Comparison of ENCODE assay signal across 22 mouse cellular contexts in the genomic region with DNA sequence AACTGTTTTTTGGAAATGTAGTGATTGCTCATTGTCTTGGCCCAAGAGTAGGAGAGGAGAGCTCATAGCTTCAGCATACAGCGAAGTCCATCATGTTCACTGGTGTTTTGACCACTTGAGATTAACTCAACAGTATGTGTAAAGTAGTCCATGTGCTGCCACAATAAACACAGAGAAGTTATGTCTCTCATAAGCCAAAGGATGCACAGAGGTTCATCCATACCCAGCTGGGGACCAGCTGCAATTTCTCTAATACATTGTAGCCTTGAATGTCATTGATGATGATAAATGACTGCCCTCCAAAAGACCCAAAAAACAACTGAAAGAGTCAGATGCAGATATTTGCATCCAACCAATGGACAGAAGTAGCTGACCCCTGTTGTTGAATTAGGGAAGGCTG.
DNase-seq lines count a peak whose midpoint lies in the region; ATAC-seq and TF ChIP-seq lines count a peak whose summit lies in the region.
"Had no signal": no experiment of that assay in that cellular context is flagged by ENCODE, and none has a peak within 500 bp of the region (broad histone marks: within the 10 kb centered on the region; RNA-seq: fewer than 3 reads in every experiment).

No protein-coding gene starts in this region.

- no peaks in the 10 kb centered on the region for H3K4me1 ChIP-seq in hindbrain, embryonic 11.5 days (replicated peaks; ENCODE audit: control insufficient read depth, insufficient read depth, low read length)
- no peaks in the 10 kb centered on the region for H3K4me1 ChIP-seq in hindbrain, postnatal 0 days (ENCODE audit: insufficient read depth, low read length)
- H3K4me1 ChIP-seq in kidney, embryonic 16.5 days (ENCODE audit: insufficient read depth, low read length): no peaks in the 10 kb centered on the region
- H3K4me1 ChIP-seq in intestine, embryonic 16.5 days (ENCODE audit: control insufficient read depth, insufficient read depth, low read length): no peaks in the 10 kb centered on the region
- H3K4me1 ChIP-seq: embryonic facial prominence, embryonic 13.5 days; embryonic facial prominence, embryonic 15.5 days; forebrain, embryonic 10.5 days; forebrain, embryonic 12.5 days had no signal

- H3K36me3 ChIP-seq in hindbrain, embryonic 11.5 days (ENCODE audit: control insufficient read depth, insufficient read depth, low read length): no peaks in the 10 kb centered on the region
- H3K36me3 ChIP-seq in hindbrain, postnatal 0 days (ENCODE audit: insufficient read depth, low read length): no peaks in the 10 kb centered on the region
- H3K36me3 ChIP-seq in kidney, embryonic 16.5 days (ENCODE audit: insufficient read depth, low read length): no peaks in the 10 kb centered on the region
- H3K36me3 ChIP-seq in intestine, embryonic 16.5 days (ENCODE audit: control insufficient read depth, insufficient read depth, low read length): no peaks in the 10 kb centered on the region
- H3K36me3 ChIP-seq: embryonic facial prominence, embryonic 13.5 days; embryonic facial prominence, embryonic 15.5 days; forebrain, embryonic 10.5 days; forebrain, embryonic 12.5 days had no signal

- no peak for DNase-seq in hindbrain, embryonic 11.5 days (ENCODE audit: low spot score)
- no peak for DNase-seq in hindbrain, postnatal 0 days (ENCODE audit: low spot score)
- DNase-seq in kidney, postnatal 25 days: no peak
- DNase-seq: adrenal gland, adult 2 months; adrenal gland, postnatal 10 days; adrenal gland, postnatal 25 days; cerebellum, adult 11 months; cerebellum, adult 18-20 months; cerebellum, adult 8-10 months; cerebellum, adult 9-11 months; cerebellum, postnatal 14 days; cerebellum, postnatal 36 days had no signal

- H3K4me2 ChIP-seq in hindbrain, embryonic 11.5 days (replicated peaks; ENCODE audit: low read depth, low read length): no peak overlapping the region
- H3K4me2 ChIP-seq in hindbrain, postnatal 0 days (ENCODE audit: low read depth, low read length): no peak overlapping the region
- H3K4me2 ChIP-seq in kidney, embryonic 16.5 days (replicated peaks; ENCODE audit: low read depth, low read length): no peak overlapping the region
- no peak overlapping the region for H3K4me2 ChIP-seq in intestine, embryonic 16.5 days (ENCODE audit: low read depth, low read length)
- H3K4me2 ChIP-seq: embryonic facial prominence, embryonic 13.5 days; embryonic facial prominence, embryonic 15.5 days; forebrain, embryonic 12.5 days had no signal

- 0 out of 2 replicates have a peak, but pooled peaks have one; percentile 45 for ATAC-seq in hindbrain, embryonic 11.5 days (ENCODE audit: low FRiP score)
- ATAC-seq in hindbrain, postnatal 0 days: no peak
- peak; percentile 51; the same call in 1 of the 2 replicates for ATAC-seq in kidney, embryonic 16.5 days (ENCODE audit: low FRiP score, low TSS enrichment)
- peak; percentile 72 for ATAC-seq in intestine, embryonic 16.5 days
- no peak for ATAC-seq in frontal cortex, adult (ENCODE audit: low TSS enrichment)
- ATAC-seq: forebrain, embryonic 14.5 days; forebrain, embryonic 16.5 days had no signal

- H3K9me3 ChIP-seq in hindbrain, embryonic 11.5 days (ENCODE audit: control insufficient read depth, low read length): no peaks in the 10 kb centered on the region
- no peaks in the 10 kb centered on the region for H3K9me3 ChIP-seq in hindbrain, postnatal 0 days (ENCODE audit: low read length)
- no peaks in the 10 kb centered on the region for H3K9me3 ChIP-seq in kidney, embryonic 16.5 days (ENCODE audit: low read length)
- H3K9me3 ChIP-seq in intestine, embryonic 16.5 days (ENCODE audit: control insufficient read depth, low read length): no peaks in the 10 kb centered on the region
- H3K9me3 ChIP-seq: embryonic facial prominence, embryonic 13.5 days; embryonic facial prominence, embryonic 15.5 days; forebrain, embryonic 10.5 days; forebrain, embryonic 12.5 days had no signal

- no peak overlapping the region for H3K27ac ChIP-seq in hindbrain, embryonic 11.5 days (ENCODE audit: low read depth, low read length)
- no peak overlapping the region for H3K27ac ChIP-seq in hindbrain, postnatal 0 days
- no peak overlapping the region for H3K27ac ChIP-seq in kidney, embryonic 16.5 days (ENCODE audit: low read length)
- no peak overlapping the region for H3K27ac ChIP-seq in intestine, embryonic 16.5 days (ENCODE audit: low read length)
- H3K27ac ChIP-seq: embryonic facial prominence, embryonic 13.5 days; embryonic facial prominence, embryonic 15.5 days; forebrain, embryonic 10.5 days; forebrain, embryonic 12.5 days had no signal

- no peak overlapping the region for H3K9ac ChIP-seq in hindbrain, embryonic 11.5 days (ENCODE audit: low read depth, low read length)
- H3K9ac ChIP-seq in hindbrain, postnatal 0 days (replicated peaks; ENCODE audit: low read length): no peak overlapping the region
- H3K9ac ChIP-seq in kidney, embryonic 16.5 days (replicated peaks; ENCODE audit: low read length): no peak overlapping the region
- no peak overlapping the region for H3K9ac ChIP-seq in intestine, embryonic 16.5 days (ENCODE audit: low read depth, low read length)
- H3K9ac ChIP-seq: embryonic facial prominence, embryonic 13.5 days; embryonic facial prominence, embryonic 15.5 days; forebrain, embryonic 12.5 days had no signal

- 92% methylated on average over 1 of the region's 1 CpGs for WGBS in hindbrain, embryonic 11.5 days
- WGBS in hindbrain, postnatal 0 days: 95% methylated on average over 1 of the region's 1 CpGs
- WGBS in kidney, embryonic 16.5 days: 91% methylated on average over 1 of the region's 1 CpGs
- WGBS in intestine, embryonic 16.5 days: 76% methylated on average over 1 of the region's 1 CpGs

- no peaks in the 10 kb centered on the region for H3K27me3 ChIP-seq in hindbrain, embryonic 11.5 days (ENCODE audit: control insufficient read depth, insufficient read depth, low read length)
- H3K27me3 ChIP-seq in hindbrain, postnatal 0 days (ENCODE audit: insufficient read depth, low read length): no peaks in the 10 kb centered on the region
- H3K27me3 ChIP-seq in kidney, embryonic 16.5 days (ENCODE audit: insufficient read depth, low read length): no peaks in the 10 kb centered on the region
- no peaks in the 10 kb centered on the region for H3K27me3 ChIP-seq in intestine, embryonic 16.5 days (replicated peaks; ENCODE audit: control insufficient read depth, insufficient read depth, low read length)
- H3K27me3 ChIP-seq: embryonic facial prominence, embryonic 13.5 days; embryonic facial prominence, embryonic 15.5 days; forebrain, embryonic 12.5 days had no signal

- no peak for TF ChIP-seq CTCF in hindbrain, postnatal 0 days (IDR thresholded peaks at IDR 0.05; ENCODE audit: low read depth)

- H3K4me3 ChIP-seq in hindbrain, embryonic 11.5 days (ENCODE audit: low read depth, low read length): no peak overlapping the region
- H3K4me3 ChIP-seq in hindbrain, postnatal 0 days (ENCODE audit: low read length): no peak overlapping the region
- no peak overlapping the region for H3K4me3 ChIP-seq in kidney, embryonic 16.5 days (ENCODE audit: low read length)
- H3K4me3 ChIP-seq in intestine, embryonic 16.5 days (ENCODE audit: low read length): no peak overlapping the region
- H3K4me3 ChIP-seq: embryonic facial prominence, embryonic 13.5 days; embryonic facial prominence, embryonic 15.5 days; erythroblast, embryonic 14.5 days; forebrain, embryonic 10.5 days; forebrain, embryonic 12.5 days had no signal

Comparison
In these comparisons a context has a peak if more than half of its experiments do, and no peak if none do; other contexts are left out.
1. ATAC-seq: peak in hindbrain, embryonic 11.5 days (single experiment), kidney, embryonic 16.5 days (single experiment) and intestine, embryonic 16.5 days (single experiment); none in hindbrain, postnatal 0 days (single experiment) and frontal cortex, adult (single experiment).